Mouse (Mus musculus): ENCODE results near the gene Aplp2.

Aplp2 gene

DNA sequence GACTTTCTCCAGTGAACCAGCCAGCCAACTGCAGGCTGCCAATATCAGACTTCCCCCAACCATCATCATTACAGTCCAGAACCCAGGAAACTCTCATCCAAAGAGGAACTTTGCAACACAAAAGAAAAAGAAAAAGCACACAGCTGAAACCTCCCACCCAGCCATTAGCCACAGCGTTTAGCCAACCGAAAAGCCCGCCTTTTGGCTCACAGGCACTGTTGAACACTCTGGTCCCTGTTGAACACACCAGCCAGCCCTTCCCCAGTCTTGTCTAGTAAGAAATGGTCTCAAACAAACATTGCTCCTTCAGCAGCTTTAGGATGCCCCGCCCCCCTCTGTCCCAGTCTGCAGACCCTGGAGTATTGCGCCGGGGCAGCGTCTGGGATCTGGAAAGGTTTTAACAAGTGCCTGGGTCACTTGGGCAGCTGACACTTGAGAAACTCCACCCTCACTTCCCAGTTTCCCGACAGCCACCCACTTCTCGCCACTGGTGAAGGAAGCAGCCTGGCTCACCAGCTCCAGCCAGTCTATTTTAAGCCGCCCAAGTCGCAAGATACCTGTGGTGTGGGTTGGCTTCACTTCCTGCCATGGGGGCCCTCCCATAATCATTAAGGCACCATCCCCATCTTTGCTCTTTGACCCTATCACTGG is 91.6 kb downstream of the Aplp2 start:
- no peak for DNase-seq

DNA sequence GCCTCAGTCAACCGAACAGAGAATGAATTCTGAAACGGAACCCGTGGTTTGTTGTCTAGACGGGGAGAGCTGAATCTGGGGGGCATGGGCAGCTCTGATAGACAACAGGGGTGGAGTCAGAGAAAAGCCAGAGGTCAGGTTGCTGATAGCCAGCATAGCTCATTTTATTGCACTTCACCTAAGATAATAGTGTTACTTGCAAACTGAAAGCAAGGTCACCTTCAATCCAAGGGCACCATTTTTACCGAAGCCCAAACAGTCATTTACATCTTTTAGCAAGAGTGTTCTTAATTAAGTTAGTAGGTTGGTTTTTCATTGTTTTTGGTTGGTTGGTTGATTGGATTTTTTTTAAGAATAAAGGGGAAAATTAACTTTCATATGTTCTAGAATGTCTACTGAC is 92.2 kb downstream of the Aplp2 start:
- DNase-seq: no peak

- no peak for DNase-seq
Observed at GRCm38 (mm10) chr9:31118520-31119298, 92.9 kb downstream of the Aplp2 start.

- no peak for DNase-seq
Observed at GRCm38 (mm10) chr9:31117488-31117887, 94.1 kb downstream of the Aplp2 start.

DNA sequence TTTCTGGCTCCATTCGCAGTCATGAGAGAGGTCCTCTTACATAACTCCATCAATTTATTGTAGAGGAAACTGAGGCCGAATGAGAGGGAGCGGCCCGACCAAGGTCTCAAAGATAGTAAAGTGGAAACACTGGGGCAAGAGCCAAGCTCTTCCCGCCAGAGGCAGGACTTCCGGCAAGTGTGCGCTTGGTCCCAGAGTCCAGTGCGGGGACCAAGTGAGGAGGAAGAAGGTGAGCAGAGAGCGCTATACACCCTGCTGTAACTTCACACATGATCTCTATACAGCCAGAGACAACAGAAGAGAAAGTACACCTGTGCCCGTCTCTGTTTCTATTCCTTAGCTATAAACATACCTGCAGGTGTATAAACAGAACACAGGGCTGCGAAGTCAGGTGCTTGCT is 94.5 kb downstream of the Aplp2 start:
- no peak for DNase-seq

- no peak for DNase-seq
Observed at GRCm38 (mm10) chr9:31115586-31115985, 96.0 kb downstream of the Aplp2 start.

- DNase-seq: no peak
Observed at GRCm38 (mm10) chr9:31108464-31108863, 103.2 kb downstream of the Aplp2 start.
